Mouse (Mus musculus) gastrocnemius, postnatal 4 days (tissue): Measurements from ENCODE around the gene Gchfr. TPM values are rescaled to one million over a fixed set of nuclear protein-coding genes. Genes with fewer than 3 reads are reported as not detected.

Source experiments
- total RNA-seq, 2 experiments: library from RNA; stranded (reverse); gene quantifications; 2 replicates each; pipeline ENCODE4 v1.2.3; 2021

The Gchfr gene
- total RNA-seq, 2 experiments from 2014 or later, result 1.2 to 1.5 TPM

Other genes starting within 250 kb of the Gchfr start
- gene Chst14, start 241.3 kb upstream of the Gchfr start, total RNA-seq, result 10 to 100 TPM; 19.5 to 19.7 TPM
- 10 to 100 TPM; 11.2 to 12.9 TPM for gene Ccdc32, start 138.4 kb upstream of the Gchfr start, total RNA-seq
- gene Rpusd2, start 133.0 kb upstream of the Gchfr start, total RNA-seq, result 1 to 10 TPM; 5.8 to 6.3 TPM
- 10 to 100 TPM; 10.4 to 12.2 TPM for gene Knl1, start 120.7 kb upstream of the Gchfr start, total RNA-seq
- gene Rad51, start 55.0 kb upstream of the Gchfr start, total RNA-seq, result 10 to 100 TPM in 1 of 2 experiments, 1 to 10 TPM in 1; 8.4 to 10.4 TPM
- 10 to 100 TPM; 12.6 to 13.7 TPM for gene Rmdn3, start 10.7 kb upstream of the Gchfr start, total RNA-seq
- gene Gm14137, start 6.7 kb downstream of the Gchfr start, total RNA-seq, result under 1 TPM in 1 of 2 experiments, not detected in 1; 0.10 TPM
- 10 to 100 TPM; 24.6 to 25.9 TPM for gene Zfyve19, start 40.8 kb downstream of the Gchfr start, total RNA-seq
- 10 to 100 TPM; 16.7 to 17.2 TPM for gene Dnajc17, start 41.0 kb downstream of the Gchfr start, total RNA-seq
- not detected for gene Ppp1r14d, start 62.1 kb downstream of the Gchfr start, total RNA-seq
- gene Spint1, start 69.6 kb downstream of the Gchfr start, total RNA-seq, result under 1 TPM in 1 of 2 experiments, not detected in 1; 0.15 TPM
- gene Rhov, start 103.5 kb downstream of the Gchfr start, total RNA-seq, result under 1 TPM in 1 of 2 experiments, not detected in 1; 0.16 TPM
- 10 to 100 TPM; 12.6 to 13.0 TPM for gene Vps18, start 121.0 kb downstream of the Gchfr start, total RNA-seq
- gene Dll4, start 158.0 kb downstream of the Gchfr start, total RNA-seq, result 10 to 100 TPM; 13.7 to 13.9 TPM
- gene Chac1, start 183.5 kb downstream of the Gchfr start, total RNA-seq, result under 1 TPM; 0.65 to 0.88 TPM